Mouse (Mus musculus): ENCODE measurements around the gene Ky. TPM values are rescaled to one million over a fixed set of nuclear protein-coding genes. Genes with fewer than 3 reads are reported as not detected.

Gene Ky
- 1 to 10 TPM in 1 of 2 experiments, under 1 TPM in 1; 1.00 to 1.8 TPM for total RNA-seq (2021)
- long read RNA-seq, experiment 1, partial matches to known transcripts, result 1 of 2 reads
- long read RNA-seq, experiment 1, other reads (novel, unspliced or antisense), result 1 of 2 reads
- long read RNA-seq, experiment 2, partial matches to known transcripts, result 1 of 1 reads
- long read RNA-seq, experiment 2, other reads (novel, unspliced or antisense), result 0 of 1 reads

GRCm38 (mm10) chr9:102505700-102506585 is at the start of gene Ky:
Gene Ky (plus strand): TSS chr9:102505750.
- peak in 1 of 2 experiments; percentile 43 for DNase-seq (ENCODE audit: low spot score in 2 of 2)

- DNase-seq (ENCODE audit: low spot score in 2 of 2), result no peak
Observed at GRCm38 (mm10) chr9:102462251-102462650, 43.3 kb upstream of the Ky start.

DNA sequence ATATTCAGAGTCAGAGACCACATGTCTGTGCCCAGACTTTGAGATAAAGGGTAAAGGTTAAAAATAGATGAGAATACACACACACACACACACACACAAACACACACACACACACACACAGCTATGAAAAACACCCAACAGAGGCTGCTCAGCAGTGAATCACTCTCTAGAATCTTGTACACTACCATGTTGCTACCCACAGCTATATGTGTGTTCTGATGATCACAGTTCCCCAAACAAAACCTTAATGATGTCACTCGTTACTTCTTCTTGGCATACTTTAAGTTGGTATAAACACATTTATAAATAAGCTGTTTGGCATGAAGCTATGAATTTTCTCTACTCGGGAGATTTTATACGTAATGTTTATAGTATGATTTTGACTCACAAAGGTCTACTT is 40.5 kb upstream of the Ky start:
- no peak for DNase-seq (ENCODE audit: low spot score in 2 of 2)

DNA sequence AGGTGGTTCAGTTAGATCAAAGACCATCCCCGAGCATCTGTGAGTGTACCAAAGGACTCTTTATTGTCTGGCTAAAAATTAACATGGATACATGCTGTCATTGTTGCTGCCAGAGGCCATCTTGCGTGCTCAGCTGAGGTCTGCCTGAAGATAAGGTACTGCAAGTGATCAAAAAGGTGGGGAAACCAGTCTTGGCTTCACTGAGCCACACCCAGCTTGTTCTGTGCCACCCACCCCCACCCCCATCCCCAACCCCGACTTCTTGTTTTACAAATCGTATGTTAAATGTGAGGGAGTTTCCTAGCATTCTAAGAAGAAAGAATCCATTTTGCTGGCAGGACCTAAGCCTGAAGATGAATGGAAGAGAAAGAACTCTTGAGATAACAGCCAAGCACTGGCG is 39.8 kb upstream of the Ky start:
- DNase-seq (ENCODE audit: low spot score in 2 of 2), result no peak

GRCm38 (mm10) chr9:102470076-102470819 is 35.3 kb upstream of the Ky start:
- DNase-seq (ENCODE audit: low spot score in 2 of 2), result peak in 1 of 2 experiments; percentile 32

DNA sequence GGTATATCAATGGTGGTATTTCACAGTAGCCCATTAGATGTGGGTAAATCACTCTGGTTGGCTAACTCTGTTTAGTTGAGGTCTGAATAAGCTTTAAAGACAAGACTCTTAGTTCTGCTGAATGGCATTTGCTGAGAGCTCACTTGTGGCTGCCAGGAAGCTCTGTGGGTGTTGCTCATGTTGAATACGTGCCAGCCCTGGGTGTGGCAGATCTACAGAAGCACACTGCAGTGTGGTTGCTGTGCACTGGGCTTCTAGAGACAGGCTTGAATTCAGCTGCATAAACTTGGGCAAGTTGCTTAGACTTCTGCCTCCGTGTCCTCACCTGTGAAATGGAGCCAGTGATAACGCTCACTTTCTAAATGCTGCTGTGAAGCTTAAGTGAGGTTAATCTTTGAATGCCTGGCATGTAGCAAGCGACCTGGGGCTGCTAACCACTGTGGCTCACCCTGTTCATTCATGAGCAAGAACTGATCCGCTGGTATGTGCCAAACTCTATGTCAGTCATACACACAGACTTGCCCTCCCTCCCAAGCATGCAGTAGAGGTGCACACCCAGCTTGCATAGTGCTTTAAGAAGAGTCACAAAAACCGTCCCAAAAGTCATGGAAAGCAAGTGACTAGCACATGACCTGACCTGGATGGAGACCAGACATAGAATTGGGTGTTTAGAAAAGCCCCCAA is 27.6 kb upstream of the Ky start:
- peak; percentile 59 to 76 for DNase-seq (ENCODE audit: low spot score in 2 of 2)

- DNase-seq (ENCODE audit: low spot score in 2 of 2), result no peak
Observed at GRCm38 (mm10) chr9:102478451-102478835, 27.1 kb upstream of the Ky start.

DNA sequence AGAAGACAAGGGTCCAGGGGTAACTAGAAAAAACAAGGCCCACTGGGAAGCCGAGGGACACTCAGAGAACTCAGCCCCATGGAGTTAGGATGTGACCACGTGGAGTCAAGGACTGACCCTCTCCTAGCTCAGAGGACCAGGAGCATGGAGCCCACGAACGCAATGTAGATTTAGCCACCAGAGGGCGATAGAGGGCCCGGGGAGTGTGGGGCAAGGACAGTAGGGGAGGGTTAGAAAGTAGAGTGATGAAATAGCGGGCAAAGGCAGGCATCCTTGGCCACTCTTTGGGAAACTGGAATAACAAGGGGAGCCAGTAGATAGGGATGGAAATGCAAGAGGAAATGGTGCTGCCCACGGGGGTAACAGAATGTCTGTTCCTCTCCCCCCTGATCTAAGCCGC is 26.5 kb upstream of the Ky start:
- no peak for DNase-seq (ENCODE audit: low spot score in 2 of 2)

DNA sequence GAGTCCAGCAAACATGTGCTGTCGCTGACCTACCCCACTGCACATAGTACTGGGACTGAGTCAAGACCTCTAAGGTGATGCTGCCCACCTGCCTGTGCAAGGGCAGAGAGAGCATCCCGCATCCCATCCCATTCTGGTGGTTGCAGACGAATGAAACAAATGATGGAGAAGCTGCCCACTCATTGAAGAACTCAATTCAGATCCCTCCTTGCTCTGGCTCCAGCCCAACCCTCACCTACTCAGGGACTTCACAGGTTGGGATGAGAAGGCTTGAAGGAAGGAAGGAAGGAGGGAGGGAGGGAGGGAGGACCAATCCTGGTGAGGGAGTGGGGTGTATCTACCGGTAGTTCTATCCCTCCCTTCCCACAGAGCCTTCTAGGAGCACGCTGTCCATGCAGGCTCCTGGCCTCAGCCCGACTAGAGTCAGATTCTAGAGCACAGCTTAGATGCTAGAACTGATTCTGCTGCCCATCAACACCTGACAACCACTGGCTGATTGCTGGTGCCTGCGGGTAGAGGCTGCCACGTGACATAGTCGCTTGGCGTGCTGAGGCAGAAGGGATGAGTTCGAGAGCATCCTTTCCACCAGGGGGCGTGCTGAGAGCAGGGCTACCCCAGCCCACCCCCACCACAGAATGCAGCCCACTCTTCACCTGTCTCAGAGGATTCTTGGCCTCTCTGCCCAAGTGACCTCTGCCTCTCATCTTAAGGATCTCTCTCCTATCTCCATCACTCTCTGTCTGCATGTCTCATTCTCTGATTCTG is 13.3 kb upstream of the Ky start:
- DNase-seq (ENCODE audit: low spot score in 2 of 2), result no peak

DNA sequence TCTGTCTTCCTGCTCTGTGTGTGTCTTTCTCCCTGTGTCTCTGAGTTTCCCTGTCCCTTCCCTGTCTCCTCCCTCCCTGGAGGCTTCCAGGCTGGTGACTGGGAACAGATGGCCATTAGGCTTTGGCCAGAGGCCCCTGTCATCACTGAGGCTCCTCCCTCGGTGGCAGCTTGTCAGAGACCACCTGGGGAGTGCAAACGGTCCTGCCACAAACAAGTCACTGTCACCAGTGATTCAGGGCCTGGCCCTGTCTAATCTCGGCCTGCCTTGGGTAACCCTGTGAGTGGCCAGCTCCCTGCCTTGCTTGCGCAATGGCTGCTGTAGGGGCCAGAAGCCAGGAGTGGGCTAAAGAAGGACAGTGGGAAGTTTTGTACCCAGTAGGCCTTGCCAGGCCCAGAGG is 12.5 kb upstream of the Ky start:
- DNase-seq (ENCODE audit: low spot score in 2 of 2), result no peak

DNA sequence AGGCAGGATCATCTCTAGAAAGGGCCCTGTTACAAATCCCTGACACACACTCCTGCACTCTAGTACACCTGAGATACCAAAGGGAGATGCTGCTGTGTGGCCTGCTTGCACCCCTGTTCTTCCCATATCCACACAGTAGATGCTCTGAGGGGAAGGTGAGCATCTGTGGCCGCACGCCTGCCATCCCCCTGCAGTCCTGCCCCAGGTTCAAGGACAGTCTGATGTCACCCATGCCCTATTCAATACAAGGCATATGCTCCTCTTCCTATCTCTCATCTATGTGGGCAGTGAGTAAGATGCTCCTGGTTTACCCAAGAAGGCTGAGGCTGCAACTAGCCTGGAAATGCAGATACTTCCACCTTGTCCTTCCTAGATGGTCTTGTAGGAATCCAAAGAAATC is 11.6 kb upstream of the Ky start:
- DNase-seq (ENCODE audit: low spot score in 2 of 2), result no peak

DNA sequence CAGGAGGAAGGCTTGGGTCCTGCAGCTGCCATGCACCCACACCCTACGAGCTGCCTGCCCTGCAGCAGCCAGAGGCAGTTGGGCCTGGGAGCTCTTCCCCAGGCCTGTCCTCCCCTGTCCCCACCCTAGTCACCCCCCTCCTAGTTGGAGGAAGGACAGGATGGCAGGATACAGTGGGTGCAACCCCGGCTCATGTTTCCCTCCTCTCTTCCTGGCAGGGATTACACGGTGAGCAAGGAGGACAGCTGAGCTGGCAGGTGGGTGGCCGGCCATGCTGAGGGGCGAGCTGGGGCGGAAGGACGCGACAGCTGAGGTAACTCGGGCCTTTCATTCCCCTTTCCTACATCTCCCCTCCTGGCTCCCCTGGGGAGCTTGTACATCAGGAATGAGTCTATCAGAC is 11.1 kb upstream of the Ky start:
- DNase-seq (ENCODE audit: low spot score in 2 of 2), result no peak

DNA sequence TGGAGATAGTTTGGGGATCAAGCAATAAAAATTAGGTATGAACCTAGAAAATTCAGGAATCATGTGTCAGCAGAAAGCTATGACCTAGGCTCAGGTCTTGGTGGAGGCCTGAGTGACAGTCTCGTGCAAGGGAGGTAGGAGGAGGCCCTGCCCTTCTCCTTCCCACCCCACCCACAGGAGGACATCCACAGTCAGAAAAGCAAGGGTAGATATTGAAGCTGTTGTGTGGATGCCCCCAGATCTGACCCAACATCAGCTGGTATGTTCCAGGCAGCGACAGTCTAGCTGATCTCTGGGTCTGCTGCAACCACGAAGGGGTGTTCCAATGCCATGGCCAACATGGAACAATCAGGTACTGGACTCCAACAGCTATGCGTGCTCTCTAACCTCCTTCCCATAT is 10.3 kb upstream of the Ky start:
- DNase-seq (ENCODE audit: low spot score in 2 of 2), result no peak

GRCm38 (mm10) chr9:102496481-102497041 is 9.0 kb upstream of the Ky start:
- DNase-seq (ENCODE audit: low spot score in 2 of 2), result peak; percentile 42 to 69

DNA sequence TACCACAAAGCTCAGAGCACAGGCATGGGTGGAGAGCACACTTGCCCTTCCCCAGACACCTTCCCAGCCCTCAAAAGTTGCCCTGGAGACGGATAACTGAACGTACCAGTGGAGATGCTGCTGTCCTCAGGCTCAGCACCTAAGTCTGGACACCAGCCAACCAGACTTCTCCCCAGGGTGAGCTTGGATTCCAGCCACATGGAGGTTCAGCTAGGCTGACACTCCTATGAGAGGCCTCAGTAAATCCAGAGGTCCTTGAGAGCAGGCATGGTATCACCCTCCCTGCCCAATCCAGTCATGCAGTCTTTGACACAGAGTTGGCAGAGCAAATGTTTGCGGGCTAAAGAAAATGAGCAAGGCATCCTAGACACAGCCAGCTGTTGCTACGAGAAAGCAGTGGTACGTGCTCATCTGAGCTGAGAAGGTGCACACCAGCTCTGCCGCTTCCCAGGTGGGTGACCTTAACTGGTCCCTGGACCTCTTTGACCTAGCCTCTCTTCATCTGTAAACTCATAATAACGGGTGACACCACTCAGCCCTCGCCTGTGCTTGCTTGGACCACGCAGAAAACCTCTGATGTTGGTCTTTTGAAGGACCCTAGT is 8.4 kb upstream of the Ky start:
- DNase-seq (ENCODE audit: low spot score in 2 of 2), result no peak

- no peak for DNase-seq (ENCODE audit: low spot score in 2 of 2)
Observed at GRCm38 (mm10) chr9:102497833-102498430, 7.6 kb upstream of the Ky start.

DNA sequence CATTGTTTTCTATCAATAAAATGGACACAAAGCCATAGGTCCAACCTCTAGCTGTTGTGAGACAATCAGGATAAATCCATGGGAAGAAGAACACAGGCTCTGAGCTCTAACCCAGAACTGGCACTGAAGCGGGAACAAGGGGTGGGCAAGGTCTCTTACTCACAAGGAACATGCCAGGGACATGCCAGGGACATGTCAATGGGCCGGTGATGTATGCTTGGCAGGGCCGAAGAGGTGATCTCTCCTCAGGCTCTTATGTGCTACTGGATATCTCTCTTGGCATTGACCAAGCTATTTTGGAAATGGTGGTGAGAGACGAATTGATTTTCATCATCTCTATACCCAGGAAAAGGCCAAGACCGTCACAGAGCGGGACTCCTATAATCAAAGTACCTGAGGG is 6.8 kb upstream of the Ky start:
- no peak for DNase-seq (ENCODE audit: low spot score in 2 of 2)

GRCm38 (mm10) chr9:102499266-102499665 is 6.3 kb upstream of the Ky start:
- peak; percentile 65 to 78 for DNase-seq (ENCODE audit: low spot score in 2 of 2)

GRCm38 (mm10) chr9:102499746-102500145 is 5.8 kb upstream of the Ky start:
- DNase-seq (ENCODE audit: low spot score in 2 of 2), result no peak

- no peak for DNase-seq (ENCODE audit: low spot score in 2 of 2)
Observed at GRCm38 (mm10) chr9:102501113-102501512, 4.4 kb upstream of the Ky start.

All from left cerebral cortex, adult 18-20 months (tissue).